Mouse (Mus musculus) ovary, postnatal 36 days (tissue): ENCODE data around the gene Lrba.

Experiments
- DNase-seq: peaks from one replicate; pipeline ENCODE4 v3.0.0; 2022; ENCODE audit warnings: low spot score, mixed read lengths

The Lrba gene

GRCm38 (mm10) chr3:86518506-86519109 lies 294.1 kb downstream of the Lrba start:
- no peak for DNase-seq

GRCm38 (mm10) chr3:86522880-86523505 lies 298.5 kb downstream of the Lrba start:
- no peak for DNase-seq

- no peak for DNase-seq
Measured at GRCm38 (mm10) chr3:86531531-86532269, 307.2 kb downstream of the Lrba start.

GRCm38 (mm10) chr3:86536751-86537150 lies 312.3 kb downstream of the Lrba start:
- no peak for DNase-seq

- no peak for DNase-seq
Measured at GRCm38 (mm10) chr3:86538645-86539554, 314.4 kb downstream of the Lrba start.

GRCm38 (mm10) chr3:86539555-86540168 lies 315.2 kb downstream of the Lrba start:
- DNase-seq: no peak

GRCm38 (mm10) chr3:86541074-86541614 lies 316.7 kb downstream of the Lrba start:
- DNase-seq: no peak

- no peak for DNase-seq
Measured at GRCm38 (mm10) chr3:86541863-86542397, 317.4 kb downstream of the Lrba start.

GRCm38 (mm10) chr3:86544785-86545184 lies 320.3 kb downstream of the Lrba start:
- no peak for DNase-seq

GRCm38 (mm10) chr3:86545945-86546344 lies 321.5 kb downstream of the Lrba start:
- no peak for DNase-seq

- peak; percentile 50 for DNase-seq
Measured at GRCm38 (mm10) chr3:86546471-86547250, 322.2 kb downstream of the Lrba start.

- DNase-seq: no peak
Measured at GRCm38 (mm10) chr3:86547251-86547791, 322.8 kb downstream of the Lrba start.

GRCm38 (mm10) chr3:86548091-86549015 lies 323.9 kb downstream of the Lrba start, which contains the start of gene Mab21l2:
Gene Mab21l2 (minus strand): TSS chr3:86548629.
- no peak for DNase-seq

- DNase-seq: no peak
Measured at GRCm38 (mm10) chr3:86550301-86551010, 326.0 kb downstream of the Lrba start.

- no peak for DNase-seq
Measured at GRCm38 (mm10) chr3:86551011-86551728, 326.7 kb downstream of the Lrba start.

- no peak for DNase-seq
Measured at GRCm38 (mm10) chr3:86552170-86552569, 327.7 kb downstream of the Lrba start.

- no peak for DNase-seq
Measured at GRCm38 (mm10) chr3:86558976-86559375, 334.5 kb downstream of the Lrba start.

- no peak for DNase-seq
Measured at GRCm38 (mm10) chr3:86559635-86560034, 335.2 kb downstream of the Lrba start.
